Comparison of ENCODE assay signal across 8 mouse cellular contexts in the genomic region with DNA sequence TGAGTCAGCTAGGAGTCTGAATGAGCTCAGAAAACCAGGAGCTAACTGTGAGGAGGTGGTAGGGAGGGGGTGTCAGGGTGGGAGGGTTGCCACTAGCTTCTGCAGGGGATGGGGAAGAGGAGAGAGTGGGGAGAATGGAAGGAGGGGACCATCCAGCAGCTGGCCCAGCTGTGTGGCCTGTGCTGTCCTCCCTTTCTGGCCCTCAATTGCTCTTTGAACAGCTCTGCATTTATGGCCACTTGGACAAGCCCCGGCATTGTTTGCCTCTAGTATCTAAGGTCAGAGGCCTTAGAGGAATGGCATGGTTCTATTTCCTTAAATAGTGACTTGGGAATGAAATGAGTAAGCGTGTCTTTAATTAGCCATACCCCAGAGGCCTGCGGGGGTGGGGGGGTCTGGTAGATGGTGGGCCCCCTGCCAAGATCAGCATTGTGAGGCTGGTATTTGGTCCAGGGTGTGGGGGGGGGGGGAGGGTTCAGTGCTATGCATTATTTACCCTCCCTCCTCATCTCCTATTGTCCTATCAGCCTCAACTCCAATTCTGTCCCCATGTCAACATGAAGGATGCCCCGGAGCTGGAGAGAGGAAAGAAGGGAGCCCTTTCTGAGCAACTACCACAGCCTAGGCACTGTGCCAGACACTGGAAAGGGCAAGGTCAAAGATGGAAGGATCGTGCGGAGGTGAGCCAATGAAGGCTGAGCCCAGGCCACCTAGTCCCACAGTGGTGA.
DNase-seq lines count a peak whose midpoint lies in the region; ATAC-seq and TF ChIP-seq lines count a peak whose summit lies in the region.

No protein-coding gene starts in this region.

- peaks cover 8% of the 10 kb centered on the region; the same call in 1 of the 2 replicates for H3K4me1 ChIP-seq in forebrain, postnatal 0 days (ENCODE audit: insufficient read depth)
- peaks cover 18% of the 10 kb centered on the region; the same call in 1 of the 2 replicates for H3K4me1 ChIP-seq in stomach, embryonic 14.5 days (ENCODE audit: control insufficient read depth, insufficient read depth, low read length)

- H3K4me3 ChIP-seq in forebrain, postnatal 0 days (ENCODE audit: low read depth, low read length) = no peak overlapping the region
- no peak overlapping the region for H3K4me3 ChIP-seq in stomach, embryonic 14.5 days (ENCODE audit: low read depth, low read length)

- 12% methylated on average over 6 of the region's 6 CpGs for WGBS in forebrain, postnatal 0 days
- WGBS in stomach, embryonic 14.5 days = 34% methylated on average over 6 of the region's 6 CpGs

- DNase-seq in 3T3-L1 (ENCODE audit: low read depth, low spot score) = peak; percentile 89
- peak; percentile 51 to 52 for DNase-seq in adrenal gland, adult 18-20 months (ENCODE audit: low spot score in 2 of 2)
- DNase-seq in forebrain, postnatal 0 days = no peak
- DNase-seq in kidney, postnatal 4 days = peak; percentile 68 to 80
- DNase-seq in right cerebral cortex, postnatal 4 days = no peak
- DNase-seq in frontal cortex, postnatal 25 days (ENCODE audit: low spot score in 2 of 2) = no peak
- DNase-seq in spleen, adult 18-20 months = no peak

- H3K27me3 ChIP-seq in forebrain, postnatal 0 days (ENCODE audit: insufficient read depth, low read length) = no peaks in the 10 kb centered on the region
- H3K27me3 ChIP-seq in stomach, embryonic 14.5 days (ENCODE audit: control insufficient read depth, insufficient read depth, low read length) = no peaks in the 10 kb centered on the region

- TF ChIP-seq CTCF in forebrain, postnatal 0 days (IDR thresholded peaks at IDR 0.05; ENCODE audit: low read depth) = no peak

- no peak overlapping the region for H3K27ac ChIP-seq in forebrain, postnatal 0 days (ENCODE audit: low read depth, low read length)
- H3K27ac ChIP-seq in stomach, embryonic 14.5 days (ENCODE audit: low read length) = peak overlapping the region; percentile 15; the same call in 1 of the 2 replicates

- ATAC-seq in forebrain, postnatal 0 days = peak; percentile 36; the same call in 1 of the 2 replicates
- peak; percentile 73 for ATAC-seq in stomach, embryonic 14.5 days (ENCODE audit: insufficient number of reproducible peaks, insufficient read depth, low FRiP score, low read depth)

- H3K36me3 ChIP-seq in forebrain, postnatal 0 days (ENCODE audit: insufficient read depth) = no peaks in the 10 kb centered on the region
- H3K36me3 ChIP-seq in stomach, embryonic 14.5 days (ENCODE audit: control insufficient read depth, insufficient read depth, low read length) = no peaks in the 10 kb centered on the region

- no peaks in the 10 kb centered on the region for H3K9me3 ChIP-seq in forebrain, postnatal 0 days (ENCODE audit: low read length)
- H3K9me3 ChIP-seq in stomach, embryonic 14.5 days (ENCODE audit: control insufficient read depth, low read depth, low read length) = no peaks in the 10 kb centered on the region

- H3K4me2 ChIP-seq in forebrain, postnatal 0 days (ENCODE audit: low read depth) = no peak overlapping the region
- no peak overlapping the region for H3K4me2 ChIP-seq in stomach, embryonic 14.5 days (replicated peaks; ENCODE audit: low read depth, low read length)

- H3K9ac ChIP-seq in forebrain, postnatal 0 days = no peak overlapping the region
- H3K9ac ChIP-seq in stomach, embryonic 14.5 days (replicated peaks; ENCODE audit: low read depth, low read length) = no peak overlapping the region

Comparison
In these comparisons a context has a peak if more than half of its experiments do, and no peak if none do; other contexts are left out.
1. DNase-seq: peak in 3T3-L1 (single experiment), adrenal gland, adult 18-20 months (2 of 2) and kidney, postnatal 4 days (2 of 2); none in forebrain, postnatal 0 days (single experiment), right cerebral cortex, postnatal 4 days (single experiment), frontal cortex, postnatal 25 days (0 of 2) and spleen, adult 18-20 months (0 of 2).